Comparison of ENCODE assay signal across 17 mouse cellular contexts in genomic region chr12:106376783-106377182, GRCm38 (mm10).
A peak's percentile ranks its signal among the peaks of the same experiment; 100 is the strongest.
DNase-seq lines count a peak whose midpoint lies in the region; ATAC-seq and TF ChIP-seq lines count a peak whose summit lies in the region.
"Had no signal": no experiment of that assay in that cellular context is flagged by ENCODE, and none has a peak within 500 bp of the region (broad histone marks: within the 10 kb centered on the region; RNA-seq: fewer than 3 reads in every experiment).

No protein-coding gene starts in this region.

- no peak overlapping the region for H3K4me3 ChIP-seq in forebrain, embryonic 11.5 days (ENCODE audit: low read depth, low read length)
- H3K4me3 ChIP-seq in forebrain, embryonic 10.5 days = no peak overlapping the region
- H3K4me3 ChIP-seq in layer of hippocampus, adult 2 months = no peak overlapping the region
- H3K4me3 ChIP-seq in forebrain, embryonic 15.5 days = no peak overlapping the region
- H3K4me3 ChIP-seq: embryonic facial prominence, embryonic 13.5 days; heart, adult 2 months; intestine, embryonic 15.5 days had no signal

- no peak overlapping the region for H3K27ac ChIP-seq in forebrain, embryonic 11.5 days (ENCODE audit: low read depth, low read length)
- no peak overlapping the region for H3K27ac ChIP-seq in forebrain, embryonic 10.5 days
- H3K27ac ChIP-seq in layer of hippocampus, adult 2 months = peak overlapping the region; percentile 39; the same call in 1 of the 2 replicates
- peak overlapping the region; percentile 80 for H3K27ac ChIP-seq in forebrain, embryonic 15.5 days (replicated peaks)
- H3K27ac ChIP-seq: embryonic facial prominence, embryonic 13.5 days; heart, adult 2 months; intestine, embryonic 15.5 days had no signal

- TF ChIP-seq POLR2A in brain, embryonic 14.5 days (IDR thresholded peaks at IDR 0.05; ENCODE audit: borderline replicate concordance, extremely low read depth, insufficient read depth, insufficient read length, poor library complexity, severe bottlenecking) = no peak

- peak; percentile 35 for DNase-seq in forebrain, embryonic 11.5 days (ENCODE audit: low spot score)
- DNase-seq in forebrain, embryonic 10.5 days (ENCODE audit: extremely low spot score, low spot score) = no peak
- DNase-seq in layer of hippocampus, adult 2 months (ENCODE audit: low spot score in 2 of 2) = no peak
- no peak for DNase-seq in layer of hippocampus, postnatal 36 days
- DNase-seq in brain, embryonic 14.5 days (ENCODE audit: low read depth) = peak; percentile 78
- DNase-seq in spleen, postnatal 10 days (ENCODE audit: low spot score in 2 of 2) = no peak
- DNase-seq in right cerebral cortex, postnatal 36 days (ENCODE audit: low spot score in 2 of 2) = no peak
- DNase-seq: adrenal gland, postnatal 10 days; cerebellum, adult 18-20 months; cerebellum, adult 9-11 months; cerebellum, postnatal 36 days; gastrocnemius, postnatal 10 days; heart, adult 2 months had no signal

- H3K9me3 ChIP-seq in forebrain, embryonic 11.5 days (ENCODE audit: control insufficient read depth, low read length) = no peaks in the 10 kb centered on the region
- no peaks in the 10 kb centered on the region for H3K9me3 ChIP-seq in forebrain, embryonic 10.5 days
- no peaks in the 10 kb centered on the region for H3K9me3 ChIP-seq in forebrain, embryonic 15.5 days
- H3K9me3 ChIP-seq: embryonic facial prominence, embryonic 13.5 days; intestine, embryonic 15.5 days had no signal

- ATAC-seq in forebrain, embryonic 11.5 days (replicated peaks; ENCODE audit: low FRiP score) = no peak
- no peak for ATAC-seq in forebrain, embryonic 15.5 days (replicated peaks)
- ATAC-seq: intestine, embryonic 15.5 days had no signal

- 0 out of 2 replicates have a peak, but pooled peaks cover 4% of the 10 kb centered on the region for H3K27me3 ChIP-seq in forebrain, embryonic 11.5 days (ENCODE audit: control insufficient read depth, insufficient read depth, low read length)
- peaks cover 57% of the 10 kb centered on the region for H3K27me3 ChIP-seq in forebrain, embryonic 10.5 days (ENCODE audit: poor library complexity, severe bottlenecking)
- no peaks in the 10 kb centered on the region for H3K27me3 ChIP-seq in forebrain, embryonic 15.5 days

- H3K9ac ChIP-seq in forebrain, embryonic 11.5 days (ENCODE audit: low read length) = no peak overlapping the region
- H3K9ac ChIP-seq in forebrain, embryonic 15.5 days (replicated peaks) = no peak overlapping the region
- H3K9ac ChIP-seq: embryonic facial prominence, embryonic 13.5 days; intestine, embryonic 15.5 days had no signal

- no peak overlapping the region for H3K4me2 ChIP-seq in forebrain, embryonic 11.5 days (ENCODE audit: low read depth, low read length, severe bottlenecking)
- H3K4me2 ChIP-seq in forebrain, embryonic 15.5 days (replicated peaks) = no peak overlapping the region
- H3K4me2 ChIP-seq: embryonic facial prominence, embryonic 13.5 days; heart, embryonic 11.5 days; intestine, embryonic 15.5 days had no signal

- no peaks in the 10 kb centered on the region for H3K36me3 ChIP-seq in forebrain, embryonic 11.5 days (ENCODE audit: control insufficient read depth, insufficient read depth, low read length)
- no peaks in the 10 kb centered on the region for H3K36me3 ChIP-seq in forebrain, embryonic 10.5 days (replicated peaks)
- H3K36me3 ChIP-seq in forebrain, embryonic 15.5 days = no peaks in the 10 kb centered on the region
- H3K36me3 ChIP-seq: embryonic facial prominence, embryonic 13.5 days; intestine, embryonic 15.5 days had no signal

- 66% methylated on average over 12 of the region's 12 CpGs for WGBS in forebrain, embryonic 11.5 days
- WGBS in forebrain, embryonic 10.5 days = 92% methylated on average over 12 of the region's 12 CpGs
- 25% methylated on average over 12 of the region's 12 CpGs for WGBS in forebrain, embryonic 15.5 days

- TF ChIP-seq CTCF in layer of hippocampus, adult 2 months (conservative IDR thresholded peaks at IDR 0.05) = no peak
- no peak for TF ChIP-seq CTCF in brain, embryonic 14.5 days (IDR thresholded peaks at IDR 0.05; ENCODE audit: borderline replicate concordance, extremely low read depth, insufficient read depth, insufficient read length)

- peaks cover 10% of the 10 kb centered on the region; the same call in 1 of the 2 replicates for H3K4me1 ChIP-seq in forebrain, embryonic 11.5 days (replicated peaks; ENCODE audit: control insufficient read depth, insufficient read depth, low read length)
- peaks cover 33% of the 10 kb centered on the region for H3K4me1 ChIP-seq in forebrain, embryonic 10.5 days
- H3K4me1 ChIP-seq in forebrain, embryonic 15.5 days = peaks cover 70% of the 10 kb centered on the region

Comparison
In these comparisons a context has a peak if more than half of its experiments do, and no peak if none do; other contexts are left out.
1. DNase-seq: peak in forebrain, embryonic 11.5 days (single experiment) and brain, embryonic 14.5 days (single experiment); none in forebrain, embryonic 10.5 days (single experiment), layer of hippocampus, adult 2 months (0 of 2), layer of hippocampus, postnatal 36 days (0 of 2), spleen, postnatal 10 days (0 of 2) and right cerebral cortex, postnatal 36 days (0 of 2).
2. H3K27ac ChIP-seq: peak in layer of hippocampus, adult 2 months (single experiment) and forebrain, embryonic 15.5 days (single experiment); none in forebrain, embryonic 11.5 days (single experiment) and forebrain, embryonic 10.5 days (single experiment).